Mouse (Mus musculus) megakaryocyte-erythroid progenitor cell, adult 5-6 weeks (primary cell): ENCODE measurements around the gene Tyrp1. TPM values are rescaled to one million over a fixed set of nuclear protein-coding genes. Genes with fewer than 3 reads are reported as not detected.

ENCODE experiments used
- ATAC-seq: replicated peaks from 2 replicates; pipeline ENCODE4 v1.8.0; 2016; ENCODE audit warnings: mild to moderate bottlenecking, inconsistent platforms; ENCODE audit not compliant: severe bottlenecking, poor library complexity, low FRiP score, low TSS enrichment
- total RNA-seq, 2 experiments: library from RNA; stranded (forward) in 1 of 2; stranded (reverse) in 1 of 2; fragments of 200-1000, 215-1000 nt in 1 of 2; fragments of >200 nt in 1 of 2; fragmentation: Nextera tagmentation in 1 of 2; gene quantifications; 2 replicates each; pipeline ENCODE4 v1.2.3; 2014 to 2017

Tyrp1 gene
- total RNA-seq, 2 experiments from 2014 or later: not detected

DNA sequence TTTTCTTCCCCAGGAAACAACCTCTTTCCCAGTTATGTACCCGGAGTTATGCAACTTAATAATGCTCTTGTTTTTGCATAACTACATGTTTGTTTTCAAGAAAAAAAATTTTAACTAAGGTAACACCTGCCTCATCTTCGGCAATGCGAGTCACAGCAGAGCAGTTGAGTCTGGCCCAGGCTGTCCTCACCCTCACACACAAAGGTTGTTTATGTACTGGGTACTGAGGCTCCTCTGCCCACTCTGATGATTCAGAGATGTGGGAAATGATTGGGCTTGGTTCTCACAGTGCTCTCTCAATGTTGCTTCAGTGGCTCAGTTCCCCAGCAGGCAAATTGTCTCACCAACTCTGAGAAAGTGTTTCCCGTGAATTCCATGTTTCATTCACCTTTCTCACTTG is 52.7 kb downstream of the Tyrp1 start:
- ATAC-seq: no peak

DNA sequence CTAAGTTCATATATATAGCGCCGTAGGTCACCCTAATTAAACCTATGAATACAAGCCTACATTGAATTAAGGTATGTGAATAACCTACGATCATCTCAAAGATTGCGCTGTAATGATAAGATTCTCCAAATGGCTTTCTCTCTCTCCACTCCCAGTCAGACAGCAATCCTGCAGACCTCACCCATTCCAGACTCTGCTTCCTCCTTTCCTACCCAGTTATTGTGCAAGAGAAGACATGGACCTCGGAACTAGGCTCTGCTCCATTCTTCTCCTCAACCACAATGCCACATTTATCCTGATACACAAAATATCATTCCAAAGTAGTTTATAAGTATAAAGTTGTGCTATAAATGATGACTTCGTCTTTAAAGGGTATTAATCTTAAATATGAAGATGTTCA is 57.1 kb downstream of the Tyrp1 start:
- ATAC-seq: no peak

GRCm38 (mm10) chr4:80895278-80895894 is 61.5 kb downstream of the Tyrp1 start:
- no peak for ATAC-seq

Other genes with a start within 250 kb of the Tyrp1 start
- not detected in 2 replicates for gene Lurap1l, start 76.5 kb downstream of the Tyrp1 start, total RNA-seq (2014; fragmentation: Nextera tagmentation)
- not detected in 2 replicates for gene Lurap1l, start 76.5 kb downstream of the Tyrp1 start, total RNA-seq (2017)